Mouse (Mus musculus): ENCODE measurements at regions not wholly inside any gene's neighbourhood (a gene's known extent, or its start where the extent isn't known, plus 50 kb on each side); places are given as distances from the start of the nearest gene placed in this dataset.

GRCm38 (mm10) chr13:85484790-85485189, 195.9 kb upstream of the Rasa1 start:
- Histone ChIP-seq H3K9ac (no peak overlapping the region), H3K9me3 (no peaks in the 10 kb centered on the region), H3K4me1 (no peaks in the 10 kb centered on the region), H3K36me3 (no peaks in the 10 kb centered on the region), H3K27ac (no peak overlapping the region), H3K4me3 (no peak overlapping the region), H3K27me3 (no peaks in the 10 kb centered on the region), H3K4me2 (no peak overlapping the region)
- 24% methylated on average over 3 of the region's 3 CpGs for WGBS
- no peak for ATAC-seq (ENCODE audit: borderline replicate concordance, extremely low read depth, low FRiP score, low TSS enrichment)

GRCm38 (mm10) chr13:85483348-85483747, 194.4 kb upstream of the Rasa1 start:
- H3K9ac ChIP-seq = no peak overlapping the region
- H3K9me3 ChIP-seq = no peaks in the 10 kb centered on the region
- no peak for ATAC-seq (ENCODE audit: borderline replicate concordance, extremely low read depth, low FRiP score, low TSS enrichment)
- no peak overlapping the region for H3K27ac ChIP-seq
- no peak overlapping the region for H3K4me3 ChIP-seq
- no peak overlapping the region for H3K4me2 ChIP-seq
- H3K27me3 ChIP-seq = no peaks in the 10 kb centered on the region
- H3K36me3 ChIP-seq = no peaks in the 10 kb centered on the region
- H3K4me1 ChIP-seq = no peaks in the 10 kb centered on the region

GRCm38 (mm10) chr13:85479405-85479804, 190.5 kb upstream of the Rasa1 start:
- Histone ChIP-seq H3K9me3 (no peaks in the 10 kb centered on the region), H3K4me2 (no peak overlapping the region), H3K27me3 (no peaks in the 10 kb centered on the region), H3K36me3 (no peaks in the 10 kb centered on the region), H3K4me1 (no peaks in the 10 kb centered on the region), H3K9ac (no peak overlapping the region), H3K27ac (no peak overlapping the region), H3K4me3 (no peak overlapping the region)
- ATAC-seq (ENCODE audit: borderline replicate concordance, extremely low read depth, low FRiP score, low TSS enrichment) = no peak
- 73% methylated on average over 2 of the region's 2 CpGs for WGBS

- Histone ChIP-seq H3K27ac (no peak overlapping the region), H3K36me3 (no peaks in the 10 kb centered on the region), H3K4me1 (no peaks in the 10 kb centered on the region), H3K9ac (no peak overlapping the region), H3K4me2 (no peak overlapping the region), H3K4me3 (no peak overlapping the region), H3K27me3 (no peaks in the 10 kb centered on the region), H3K9me3 (no peaks in the 10 kb centered on the region)
- ATAC-seq (ENCODE audit: borderline replicate concordance, extremely low read depth, low FRiP score, low TSS enrichment) = no peak
- WGBS = 44% methylated on average over 4 of the region's 4 CpGs
Observed at GRCm38 (mm10) chr13:85476274-85476846, 187.4 kb upstream of the Rasa1 start.

- ATAC-seq (ENCODE audit: borderline replicate concordance, extremely low read depth, low FRiP score, low TSS enrichment) = no peak
- Histone ChIP-seq H3K27me3 (no peaks in the 10 kb centered on the region), H3K36me3 (no peaks in the 10 kb centered on the region), H3K9ac (no peak overlapping the region), H3K4me2 (no peak overlapping the region), H3K4me3 (no peak overlapping the region), H3K4me1 (no peaks in the 10 kb centered on the region), H3K9me3 (no peaks in the 10 kb centered on the region), H3K27ac (no peak overlapping the region)
- WGBS = 79% methylated on average over 5 of the region's 5 CpGs
Observed at GRCm38 (mm10) chr13:85471340-85471739, 182.4 kb upstream of the Rasa1 start.

- Histone ChIP-seq H3K4me1 (no peaks in the 10 kb centered on the region), H3K4me2 (no peak overlapping the region), H3K36me3 (no peaks in the 10 kb centered on the region), H3K27ac (no peak overlapping the region), H3K4me3 (no peak overlapping the region), H3K9me3 (no peaks in the 10 kb centered on the region), H3K27me3 (no peaks in the 10 kb centered on the region), H3K9ac (no peak overlapping the region)
- no peak for ATAC-seq (ENCODE audit: borderline replicate concordance, extremely low read depth, low FRiP score, low TSS enrichment)
- 63% methylated on average over 3 of the region's 3 CpGs for WGBS
Observed at GRCm38 (mm10) chr13:85459387-85459786, 170.5 kb upstream of the Rasa1 start.

- Histone ChIP-seq H3K4me1 (no peaks in the 10 kb centered on the region), H3K4me2 (no peak overlapping the region), H3K9ac (no peak overlapping the region), H3K9me3 (no peaks in the 10 kb centered on the region), H3K36me3 (no peaks in the 10 kb centered on the region), H3K27me3 (no peaks in the 10 kb centered on the region), H3K4me3 (no peak overlapping the region), H3K27ac (no peak overlapping the region)
- ATAC-seq (ENCODE audit: borderline replicate concordance, extremely low read depth, low FRiP score, low TSS enrichment) = no peak
Observed at GRCm38 (mm10) chr13:85458611-85459010, 169.7 kb upstream of the Rasa1 start.

- H3K4me1 ChIP-seq = no peaks in the 10 kb centered on the region
- no peaks in the 10 kb centered on the region for H3K36me3 ChIP-seq
- H3K4me2 ChIP-seq = no peak overlapping the region
- no peak for ATAC-seq (ENCODE audit: borderline replicate concordance, extremely low read depth, low FRiP score, low TSS enrichment)
- no peak overlapping the region for H3K9ac ChIP-seq
- WGBS = 100% methylated on average over 1 of the region's 1 CpGs
- H3K27me3 ChIP-seq = no peaks in the 10 kb centered on the region
- H3K9me3 ChIP-seq = no peaks in the 10 kb centered on the region
- H3K27ac ChIP-seq = no peak overlapping the region
- H3K4me3 ChIP-seq = no peak overlapping the region
Observed at GRCm38 (mm10) chr13:85439581-85439980, 150.7 kb upstream of the Rasa1 start.

GRCm38 (mm10) chr13:85437875-85438274, 148.9 kb upstream of the Rasa1 start:
- Histone ChIP-seq H3K9ac (no peak overlapping the region), H3K4me1 (no peaks in the 10 kb centered on the region), H3K9me3 (no peaks in the 10 kb centered on the region), H3K4me2 (no peak overlapping the region), H3K4me3 (no peak overlapping the region), H3K27ac (no peak overlapping the region), H3K36me3 (no peaks in the 10 kb centered on the region), H3K27me3 (no peaks in the 10 kb centered on the region)
- ATAC-seq (ENCODE audit: borderline replicate concordance, extremely low read depth, low FRiP score, low TSS enrichment) = no peak

GRCm38 (mm10) chr13:85437009-85437408, 148.1 kb upstream of the Rasa1 start:
- Histone ChIP-seq H3K27me3 (no peaks in the 10 kb centered on the region), H3K4me2 (no peak overlapping the region), H3K9ac (no peak overlapping the region), H3K27ac (no peak overlapping the region), H3K4me1 (no peaks in the 10 kb centered on the region), H3K9me3 (no peaks in the 10 kb centered on the region), H3K36me3 (no peaks in the 10 kb centered on the region), H3K4me3 (no peak overlapping the region)
- ATAC-seq (ENCODE audit: borderline replicate concordance, extremely low read depth, low FRiP score, low TSS enrichment) = no peak
- WGBS = 79% methylated on average over 4 of the region's 4 CpGs

- Histone ChIP-seq H3K27ac (no peak overlapping the region), H3K9me3 (no peaks in the 10 kb centered on the region), H3K9ac (no peak overlapping the region), H3K27me3 (no peaks in the 10 kb centered on the region), H3K4me1 (no peaks in the 10 kb centered on the region), H3K4me2 (no peak overlapping the region), H3K4me3 (no peak overlapping the region), H3K36me3 (no peaks in the 10 kb centered on the region)
- ATAC-seq (ENCODE audit: borderline replicate concordance, extremely low read depth, low FRiP score, low TSS enrichment) = no peak
- WGBS = 70% methylated on average over 1 of the region's 1 CpGs
Observed at GRCm38 (mm10) chr13:85436254-85436653, 147.3 kb upstream of the Rasa1 start.

- no peaks in the 10 kb centered on the region for H3K4me1 ChIP-seq
- H3K4me2 ChIP-seq = no peak overlapping the region
- 71% methylated on average over 2 of the region's 2 CpGs for WGBS
- no peak for ATAC-seq (ENCODE audit: borderline replicate concordance, extremely low read depth, low FRiP score, low TSS enrichment)
- no peak overlapping the region for H3K9ac ChIP-seq
- H3K27me3 ChIP-seq = no peaks in the 10 kb centered on the region
- no peaks in the 10 kb centered on the region for H3K9me3 ChIP-seq
- no peak overlapping the region for H3K4me3 ChIP-seq
- H3K27ac ChIP-seq = no peak overlapping the region
- H3K36me3 ChIP-seq = no peaks in the 10 kb centered on the region
Observed at GRCm38 (mm10) chr13:85430821-85431220, 141.9 kb upstream of the Rasa1 start.

- H3K9me3 ChIP-seq = no peaks in the 10 kb centered on the region
- H3K9ac ChIP-seq = no peak overlapping the region
- no peak for ATAC-seq (ENCODE audit: borderline replicate concordance, extremely low read depth, low FRiP score, low TSS enrichment)
- WGBS = 60% methylated on average over 3 of the region's 3 CpGs
- no peaks in the 10 kb centered on the region for H3K4me1 ChIP-seq
- no peaks in the 10 kb centered on the region for H3K27me3 ChIP-seq
- no peaks in the 10 kb centered on the region for H3K36me3 ChIP-seq
- H3K27ac ChIP-seq = no peak overlapping the region
- H3K4me2 ChIP-seq = no peak overlapping the region
- H3K4me3 ChIP-seq = no peak overlapping the region
Observed at GRCm38 (mm10) chr13:85430040-85430439, 141.1 kb upstream of the Rasa1 start.

All from lung, embryonic 15.5 days (tissue).